Mouse (Mus musculus): ENCODE data around the gene Mtmr14.

The Mtmr14 gene

DNA sequence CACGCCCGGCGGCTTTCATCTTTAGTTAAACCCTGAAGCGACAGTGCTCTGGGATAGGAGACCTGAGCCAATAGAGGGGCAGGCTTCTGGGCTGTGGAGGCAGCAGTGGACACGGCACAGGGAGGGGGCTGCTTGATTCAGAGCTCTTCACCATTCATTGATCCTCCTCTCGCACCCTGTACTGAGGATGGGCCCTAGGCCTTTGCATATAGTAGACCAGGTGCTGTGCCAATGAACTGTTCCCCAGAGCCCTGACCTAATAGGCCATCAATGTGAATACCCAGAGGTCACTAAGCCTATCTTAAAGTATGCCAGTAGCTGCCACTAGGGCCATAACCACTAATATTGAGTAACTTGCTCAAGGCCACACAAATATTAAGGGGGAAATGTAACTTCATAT is 44.0 kb downstream of the Mtmr14 start:
- no peak for DNase-seq

DNA sequence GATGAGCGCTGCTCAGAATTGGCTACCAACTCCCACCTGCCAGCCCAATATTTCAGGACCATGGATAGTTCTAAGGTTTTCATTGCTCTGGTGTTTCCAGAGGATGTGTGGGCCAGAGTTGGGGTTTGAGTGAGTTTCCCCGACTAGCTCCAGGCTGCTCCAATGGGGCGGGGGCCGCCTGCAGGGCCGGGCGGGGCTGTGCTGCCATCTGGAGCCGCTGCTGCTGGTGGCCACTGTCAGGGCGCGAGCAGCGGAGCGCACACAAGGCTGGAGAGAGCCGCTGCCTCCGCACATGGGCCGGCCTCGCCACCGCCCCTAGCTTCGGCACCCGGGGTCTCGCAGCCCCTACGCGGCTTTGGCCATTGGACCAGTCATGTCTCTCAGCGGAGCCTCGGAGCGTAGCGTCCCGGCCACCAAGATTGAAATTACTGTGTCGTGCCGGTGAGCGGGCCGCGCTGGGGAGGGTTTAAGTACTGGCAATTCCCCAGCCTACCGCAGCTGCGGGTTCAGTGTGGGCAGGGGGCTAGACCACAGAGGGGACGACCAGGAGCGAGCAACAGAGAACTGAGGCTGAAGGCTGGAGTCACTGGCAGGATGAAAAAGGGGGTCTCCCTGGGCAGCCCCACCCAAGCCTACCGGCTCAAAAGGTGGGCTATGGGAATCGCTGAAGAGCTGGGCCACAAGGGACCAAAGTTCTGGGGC is 44.6 kb downstream of the Mtmr14 start, which contains the start of gene Cpne9:
TSS of gene Cpne9 (plus strand) at position 207 of the 702 bp plus-strand sequence.
- peak; percentile 46 to 69 for DNase-seq

GRCm38 (mm10) chr6:113282969-113283368 is 45.3 kb downstream of the Mtmr14 start:
- no peak for DNase-seq

- DNase-seq, result peak; percentile 12 to 22
Observed at GRCm38 (mm10) chr6:113283500-113283899, 45.9 kb downstream of the Mtmr14 start.

GRCm38 (mm10) chr6:113284931-113285330 is 47.3 kb downstream of the Mtmr14 start:
- no peak for DNase-seq

- no peak for DNase-seq
Observed at GRCm38 (mm10) chr6:113286316-113286715, 48.7 kb downstream of the Mtmr14 start.

- DNase-seq, result no peak
Observed at GRCm38 (mm10) chr6:113287236-113287635, 49.6 kb downstream of the Mtmr14 start.

GRCm38 (mm10) chr6:113289346-113289745 is 51.7 kb downstream of the Mtmr14 start:
- no peak for DNase-seq

GRCm38 (mm10) chr6:113290346-113290745 is 52.7 kb downstream of the Mtmr14 start:
- DNase-seq, result no peak

DNA sequence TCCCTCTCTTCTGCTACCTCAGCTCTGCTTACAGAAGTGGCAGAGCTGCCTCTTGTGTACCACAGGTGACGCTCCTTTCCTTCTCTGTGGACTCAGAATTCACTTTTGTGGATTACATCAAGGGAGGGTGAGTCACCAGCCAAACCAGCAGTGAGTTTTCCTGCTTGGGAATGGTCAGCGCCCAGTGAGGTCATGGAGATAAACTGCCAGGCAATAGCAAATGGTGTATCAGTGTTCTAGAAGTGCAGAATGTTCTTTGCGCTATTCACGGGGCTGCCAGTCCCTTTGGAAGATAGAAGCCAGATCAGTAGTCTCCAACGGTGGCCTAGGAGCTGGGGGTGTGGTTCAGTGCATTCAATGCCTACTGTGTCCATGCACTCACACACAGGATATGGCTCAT is 55.3 kb downstream of the Mtmr14 start:
- DNase-seq, result no peak

- DNase-seq, result no peak
Observed at GRCm38 (mm10) chr6:113296046-113296445, 58.4 kb downstream of the Mtmr14 start.

GRCm38 (mm10) chr6:113296639-113297038 is 59.0 kb downstream of the Mtmr14 start:
- DNase-seq, result no peak

- no peak for DNase-seq
Observed at GRCm38 (mm10) chr6:113301350-113301749, 63.7 kb downstream of the Mtmr14 start.

DNA sequence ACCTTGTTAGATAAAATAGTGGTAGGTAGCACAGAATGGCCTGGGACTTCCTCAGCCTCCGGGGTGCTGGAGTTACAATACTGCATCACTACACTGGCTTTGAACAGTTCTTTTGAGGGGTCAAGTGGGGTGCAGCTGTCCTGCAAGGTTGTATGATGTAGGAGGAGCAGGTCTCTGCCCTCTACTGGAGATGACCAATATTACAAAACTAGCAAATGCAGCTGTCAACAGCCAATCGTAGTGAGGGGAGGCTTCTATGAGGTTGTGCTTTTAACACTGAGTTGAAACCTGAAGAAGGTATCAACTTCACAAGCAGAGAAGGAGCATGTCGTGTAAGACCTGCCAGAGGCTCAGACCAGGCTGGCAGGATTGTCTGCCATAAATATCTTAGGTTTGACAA is 64.6 kb downstream of the Mtmr14 start:
- no peak for DNase-seq

DNA sequence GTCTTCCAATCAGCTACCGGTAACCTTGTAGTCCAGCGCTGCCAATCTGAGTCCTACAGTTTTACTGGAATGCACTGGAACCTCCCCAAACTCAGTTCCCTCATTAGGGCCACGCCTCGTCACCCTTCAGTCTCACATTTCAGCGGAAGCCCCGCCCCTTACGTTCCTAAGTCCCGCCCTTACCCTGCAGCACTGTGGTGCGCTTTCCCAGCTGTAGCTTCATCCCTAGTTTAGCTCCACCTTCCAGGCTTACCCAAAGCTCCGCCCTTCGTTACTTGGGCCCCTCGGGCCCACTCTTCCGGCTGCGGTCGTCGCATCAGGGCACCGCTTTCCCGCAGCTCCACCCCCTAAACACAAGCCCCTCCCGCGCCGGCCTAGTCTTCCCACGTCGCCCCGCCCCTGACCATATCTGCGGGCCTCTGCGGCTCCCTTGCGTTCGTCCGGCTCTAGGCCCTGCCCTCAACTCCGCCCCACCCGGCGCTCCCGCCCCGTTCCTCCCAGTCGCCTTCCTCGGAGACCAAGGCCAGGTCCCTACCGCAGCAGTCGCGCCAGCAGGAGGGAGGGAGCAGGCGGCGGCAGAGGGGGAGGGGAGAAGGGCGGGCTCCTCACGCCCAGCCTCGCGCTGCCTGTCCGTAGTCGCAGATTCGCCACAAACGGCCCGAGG is 68.8 kb downstream of the Mtmr14 start:
- DNase-seq, result peak; percentile 100

DNA sequence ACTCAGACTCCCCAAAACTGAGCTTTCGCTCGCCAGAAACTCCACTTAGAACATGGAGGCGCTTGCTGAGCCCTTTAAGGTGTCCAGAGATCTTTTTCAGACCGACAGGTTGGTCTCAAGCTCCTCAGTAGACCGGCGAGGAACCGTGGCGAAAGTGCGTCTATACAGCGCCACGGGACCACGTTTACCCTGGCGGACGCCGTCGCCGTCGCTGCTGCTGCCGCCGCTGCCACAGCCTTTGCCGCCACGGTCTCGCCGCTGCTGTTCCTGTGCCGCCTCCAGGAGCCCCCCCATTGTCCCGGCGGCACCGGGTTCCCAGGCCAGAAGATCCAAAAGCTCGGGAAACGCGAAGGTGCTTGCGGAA is 69.3 kb downstream of the Mtmr14 start, which contains the start of gene Brpf1:
TSS of gene Brpf1 (plus strand) at position 152 of the 364 bp plus-strand sequence.
- DNase-seq, result no peak

DNA sequence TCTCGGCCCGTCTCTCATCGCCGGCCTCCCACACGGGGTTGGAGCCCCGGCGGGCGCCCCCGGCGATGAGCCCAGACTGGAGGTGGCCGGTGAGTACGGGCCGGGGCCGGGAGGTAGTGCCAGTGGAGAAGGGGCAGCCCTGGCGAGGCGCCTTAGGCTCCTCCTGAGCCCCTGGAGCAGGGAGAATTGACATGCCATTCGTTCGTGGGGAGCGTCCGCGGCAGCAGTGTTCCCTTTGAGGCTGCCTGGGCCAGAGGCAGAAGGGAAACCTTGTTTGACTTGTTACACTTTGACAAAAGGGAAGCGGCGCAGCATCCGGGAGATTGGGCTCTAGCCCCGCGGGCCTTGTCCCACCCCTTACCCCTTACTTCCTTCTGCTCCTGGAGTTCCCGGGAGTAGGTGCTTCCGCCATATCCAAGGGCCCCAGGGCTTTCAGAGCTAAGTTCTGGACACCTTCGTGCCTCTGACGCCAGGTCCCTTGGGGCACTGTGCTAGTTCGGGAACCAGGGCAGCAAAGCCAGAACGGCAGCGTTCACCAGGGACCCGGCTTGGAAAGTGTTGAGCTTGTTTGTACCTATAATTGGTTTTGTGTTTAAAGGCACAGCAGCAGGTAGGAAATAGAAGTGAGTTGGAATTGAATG is 70.0 kb downstream of the Mtmr14 start:
- DNase-seq, result peak; percentile 53 to 68

DNA sequence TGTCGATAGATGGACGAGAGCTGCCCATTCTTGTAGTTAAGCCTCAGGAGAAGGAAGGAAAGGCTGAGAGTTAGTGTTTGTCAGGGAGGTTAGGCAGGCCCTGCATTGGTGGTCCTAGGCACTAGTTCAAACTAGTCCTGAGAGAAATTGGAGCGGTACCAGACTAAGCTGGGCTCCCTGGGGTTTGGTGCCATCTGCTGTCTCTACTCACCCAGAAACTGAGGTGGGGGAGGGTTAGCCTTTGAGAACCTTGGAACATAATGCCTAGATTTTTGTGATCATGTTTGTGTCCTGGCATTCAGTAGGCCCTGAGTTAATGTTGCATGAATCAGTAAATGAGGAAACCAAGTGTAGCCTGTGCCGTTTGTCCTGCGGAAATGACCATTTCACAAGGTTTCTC is 70.5 kb downstream of the Mtmr14 start:
- peak; percentile 45 to 66 for DNase-seq

DNA sequence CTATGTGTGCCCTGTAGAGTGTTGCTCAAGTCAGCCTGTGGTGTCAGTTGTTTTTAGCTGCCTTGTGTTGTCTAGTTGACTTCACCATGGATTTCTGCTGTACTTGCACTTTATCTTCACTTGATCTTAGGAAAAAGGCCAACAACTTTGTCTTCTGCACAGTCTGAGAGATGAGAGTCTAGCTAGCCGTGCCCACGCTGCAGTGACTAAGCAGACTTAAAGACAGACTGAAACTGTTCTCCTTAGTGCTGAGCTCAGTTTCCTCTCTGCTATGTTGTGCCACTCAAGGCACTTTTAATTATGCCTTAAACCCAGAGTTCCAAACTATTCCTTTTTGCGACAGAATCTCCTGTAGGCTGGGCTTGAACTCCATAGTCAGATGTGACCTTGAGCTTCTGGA is 78.3 kb downstream of the Mtmr14 start:
- DNase-seq, result no peak

DNA sequence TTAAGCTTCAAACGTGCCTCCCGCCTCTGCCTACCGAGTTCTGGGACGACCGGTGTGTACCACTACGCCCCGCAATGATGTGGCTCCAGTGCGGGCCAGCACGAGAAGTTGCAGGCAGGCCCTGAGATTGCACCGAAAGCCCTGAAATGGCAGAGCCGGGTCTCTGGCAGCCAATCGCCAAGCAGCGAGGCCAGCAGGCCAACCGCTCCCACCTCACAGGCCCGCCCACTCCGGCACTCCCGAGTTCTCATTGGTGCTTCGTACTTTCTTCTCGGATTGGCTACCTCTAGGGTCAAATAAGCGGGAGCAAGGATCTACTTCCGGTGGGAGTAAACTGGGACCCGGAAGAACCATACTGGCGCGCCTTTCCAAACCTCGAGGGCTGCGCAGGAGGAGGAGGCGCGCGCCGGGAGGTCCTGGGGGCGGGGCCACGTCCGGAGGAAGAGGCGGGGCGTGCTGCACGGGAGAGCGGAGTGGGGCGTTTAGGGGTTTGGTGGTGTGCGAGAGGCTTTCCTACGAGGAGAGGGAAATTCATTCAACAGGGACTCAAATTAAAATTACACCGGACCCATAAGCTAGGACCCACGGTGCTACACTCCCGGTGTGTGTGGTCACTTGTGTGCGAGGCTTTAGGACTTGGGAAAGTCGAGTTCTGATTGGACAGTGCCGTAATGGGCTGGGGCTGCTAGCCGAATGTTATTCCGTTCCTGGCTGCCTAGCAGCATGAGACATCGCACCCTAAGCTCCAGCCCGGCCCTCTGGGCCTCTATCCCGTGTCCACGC is 89.1 kb downstream of the Mtmr14 start, which contains the start of gene Ogg1:
TSS of gene Ogg1 (plus strand) at position 440 of the 783 bp plus-strand sequence.
- DNase-seq, result peak; percentile 95 to 98

DNA sequence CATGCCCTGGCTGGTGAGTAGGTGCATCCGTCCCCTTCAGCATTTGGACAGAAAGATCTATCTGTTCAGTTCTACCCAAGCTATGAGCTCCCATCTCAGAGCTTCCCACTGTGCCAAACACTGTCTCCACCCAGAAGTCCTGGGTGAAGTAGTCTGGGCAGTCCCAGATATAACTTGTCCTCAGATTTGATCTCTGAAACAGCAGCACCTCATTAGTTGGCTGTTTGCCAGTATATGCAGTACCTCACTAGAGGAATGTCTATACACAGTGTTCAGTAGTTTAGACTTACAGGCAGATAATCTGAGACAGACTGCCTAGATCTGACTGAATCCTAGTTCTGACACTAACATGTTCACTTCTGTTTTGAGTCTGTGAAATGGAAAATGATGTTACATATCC is 91.8 kb downstream of the Mtmr14 start:
- DNase-seq, result no peak

DNA sequence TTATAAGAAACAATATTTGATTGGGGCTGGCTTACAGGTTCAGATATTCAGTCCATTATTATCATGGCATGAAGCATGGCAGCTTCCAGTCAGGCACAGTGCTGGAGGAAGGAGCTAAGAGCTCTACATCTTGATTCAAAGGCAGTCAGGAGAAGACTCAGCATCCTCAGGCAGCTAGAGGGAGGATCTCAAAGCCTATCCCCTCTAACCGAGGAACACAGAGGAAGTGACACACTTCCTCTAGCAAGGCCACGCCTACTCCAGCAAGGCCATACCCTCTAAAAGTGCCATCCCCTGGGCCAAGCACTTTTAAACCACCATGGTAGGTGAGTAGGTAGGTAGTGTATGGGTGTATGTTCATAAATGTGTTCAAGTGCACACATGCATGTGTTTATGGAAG is 92.9 kb downstream of the Mtmr14 start:
- no peak for DNase-seq

Data from kidney, postnatal 4 days (tissue).